Mouse (Mus musculus): ENCODE measurements around the gene Rab3gap1. TPM values are rescaled to one million over a fixed set of nuclear protein-coding genes. Genes with fewer than 3 reads are reported as not detected.

The Rab3gap1 gene
- total and polyA plus RNA-seq, 3 experiments = 25.8 to 62.3 (median 45.5) TPM

DNA sequence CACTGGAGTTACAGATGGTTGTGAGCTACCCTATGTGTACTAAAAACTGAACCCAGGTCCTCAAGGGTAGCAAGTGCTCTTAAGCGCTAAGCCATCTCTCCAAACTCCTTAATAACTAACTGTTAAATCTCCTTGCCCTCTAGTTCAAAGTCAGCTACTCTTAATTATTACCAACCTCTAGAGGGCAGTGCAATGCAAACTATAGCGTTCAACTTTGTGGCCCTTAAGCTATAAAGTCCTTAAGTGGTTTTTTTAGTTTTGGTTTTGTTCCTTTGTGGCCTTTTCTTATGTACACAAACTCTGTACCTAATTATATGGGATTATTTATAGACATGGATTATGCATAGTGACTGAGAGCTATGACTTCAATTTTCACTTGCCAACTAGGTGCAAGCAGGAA is 41.2 kb upstream of the Rab3gap1 start:
- H3K9ac ChIP-seq (ENCODE audit: control insufficient read depth, low read depth, low read length, poor library complexity, severe bottlenecking) = peak overlapping the region; percentile 33; the same call in 1 of the 2 replicates
- H3K27ac ChIP-seq (ENCODE audit: control insufficient read depth, low read depth, low read length) = no peak overlapping the region
- H3K4me3 ChIP-seq (ENCODE audit: control insufficient read depth in 1 of 2, insufficient read depth in 1 of 2, low read depth in 2 of 2, low read length in 2 of 2) = peak overlapping the region in 1 of 2 experiments; percentile 45; a peak in 1 of 4 replicates
- no peaks in the 10 kb centered on the region for H3K9me3 ChIP-seq (replicated peaks; ENCODE audit: insufficient read depth, low read length)
- H3K36me3 ChIP-seq (ENCODE audit: control insufficient read depth in 1 of 2, insufficient read depth in 2 of 2, low read length in 2 of 2) = peaks cover 0 to 8% of the 10 kb centered on the region in 2 experiments; a peak in 2 of 4 replicates
- H3K79me2 ChIP-seq (ENCODE audit: control insufficient read depth, insufficient read depth, low read length, poor library complexity) = no peaks in the 10 kb centered on the region
- peaks cover 0 to 3% of the 10 kb centered on the region in 2 experiments; a peak in 2 of 4 replicates for H3K4me1 ChIP-seq (ENCODE audit: control insufficient read depth in 1 of 2, insufficient read depth in 2 of 2, low read length in 2 of 2)
- DNase-seq (ENCODE audit: low read depth, low spot score) = peak; percentile 90
- peak in 2 of 3 experiments; percentile 56 to 96; a peak in 4 of 6 replicates for TF ChIP-seq CTCF (IDR thresholded peaks at IDR 0.05 in 2 of 3, conservative IDR thresholded peaks at IDR 0.05 in 1 of 3; ENCODE audit: control insufficient read depth in 1 of 3, insufficient read depth in 1 of 3, low read depth in 2 of 3, low read length in 3 of 3, poor library complexity in 1 of 3, severe bottlenecking in 1 of 3)
- no peak for TF ChIP-seq MYB (IDR thresholded peaks at IDR 0.05; ENCODE audit: low read depth, low read length)
- 0 out of 2 replicates have a peak, but pooled peaks have one; percentile 35 for TF ChIP-seq SIN3A (IDR thresholded peaks at IDR 0.05; ENCODE audit: low read length)
- TF ChIP-seq MAZ (IDR thresholded peaks at IDR 0.05; ENCODE audit: low read depth, low read length) = no peak
- TF ChIP-seq ZKSCAN1 (IDR thresholded peaks at IDR 0.05; ENCODE audit: low read depth, low read length) = no peak
- peak; percentile 94 for TF ChIP-seq ZC3H11A (IDR thresholded peaks at IDR 0.05; ENCODE audit: low read depth, low read length)
- TF ChIP-seq MXI1 (IDR thresholded peaks at IDR 0.05; ENCODE audit: low read depth, low read length) = no peak
- TF ChIP-seq SMC3 (IDR thresholded peaks at IDR 0.05; ENCODE audit: low read depth, low read length) = peak; percentile 90
- TF ChIP-seq ZNF384 (IDR thresholded peaks at IDR 0.05; ENCODE audit: low read depth, low read length) = peak; percentile 76
- TF ChIP-seq JUND (IDR thresholded peaks at IDR 0.05; ENCODE audit: low read depth, low read length) = no peak
- no peak for TF ChIP-seq NRF1 (IDR thresholded peaks at IDR 0.05; ENCODE audit: insufficient read depth, low read depth, low read length, poor library complexity, severe bottlenecking)
- TF ChIP-seq RAD21 (IDR thresholded peaks at IDR 0.05; ENCODE audit: low read depth, low read length) = peak; percentile 99
- H3K27me3 ChIP-seq (ENCODE audit: control insufficient read depth in 1 of 2, insufficient read depth in 2 of 2, low read length in 2 of 2) = no peaks in the 10 kb centered on the region

GRCm38 (mm10) chr1:127830215-127830921 is 38.2 kb upstream of the Rab3gap1 start:
- Histone ChIP-seq H3K4me3 (ENCODE audit: control insufficient read depth in 1 of 2, insufficient read depth in 1 of 2, low read depth in 2 of 2, low read length in 2 of 2) (no peak overlapping the region), H3K9ac (ENCODE audit: control insufficient read depth, low read depth, low read length, poor library complexity, severe bottlenecking) (no peak overlapping the region), H3K27ac (ENCODE audit: control insufficient read depth, low read depth, low read length) (no peak overlapping the region), H3K36me3 (ENCODE audit: control insufficient read depth in 1 of 2, insufficient read depth in 2 of 2, low read length in 2 of 2) (peaks cover 0 to 12% of the 10 kb centered on the region in 2 experiments; a peak in 2 of 4 replicates), H3K27me3 (ENCODE audit: control insufficient read depth in 1 of 2, insufficient read depth in 2 of 2, low read length in 2 of 2) (no peaks in the 10 kb centered on the region), H3K79me2 (ENCODE audit: control insufficient read depth, insufficient read depth, low read length, poor library complexity) (no peaks in the 10 kb centered on the region), H3K9me3 (replicated peaks; ENCODE audit: insufficient read depth, low read length) (no peaks in the 10 kb centered on the region), H3K4me1 (ENCODE audit: control insufficient read depth in 1 of 2, insufficient read depth in 2 of 2, low read length in 2 of 2) (peaks cover 9 to 11% of the 10 kb centered on the region in 2 experiments)
- DNase-seq (ENCODE audit: low read depth, low spot score) = no peak
- no peak for TF ChIP-seq E2F4 (IDR thresholded peaks at IDR 0.05; ENCODE audit: borderline replicate concordance, low read depth, low read length)
- no peak for TF ChIP-seq EP300 (IDR thresholded peaks at IDR 0.05; ENCODE audit: low read depth in 1 of 2, low read length in 2 of 2)
- TF ChIP-seq MEF2A (IDR thresholded peaks at IDR 0.05; ENCODE audit: extremely low read depth, insufficient replicate concordance, low read depth, low read length, poor library complexity, severe bottlenecking) = no peak
- no peak for TF ChIP-seq POLR2A (IDR thresholded peaks at IDR 0.05; ENCODE audit: control insufficient read depth in 1 of 2, insufficient read depth in 1 of 2, low read depth in 1 of 2, low read length in 2 of 2, poor library complexity in 1 of 2)
- TF ChIP-seq USF1 (IDR thresholded peaks at IDR 0.05; ENCODE audit: low read depth, low read length) = no peak
- TF ChIP-seq SMC3 (IDR thresholded peaks at IDR 0.05; ENCODE audit: low read depth, low read length) = no peak
- TF ChIP-seq POLR2AphosphoS2 (IDR thresholded peaks at IDR 0.05; ENCODE audit: low read length) = no peak
